Mouse (Mus musculus) layer of hippocampus, adult 8-10 months (tissue): ENCODE measurements around the gene Ces2e. TPM values are rescaled to one million over a fixed set of nuclear protein-coding genes. Genes with fewer than 3 reads are reported as not detected.
A peak's percentile ranks its signal among the peaks of the same experiment; 100 is the strongest.
"Not testable (repeated sequence)": the region's sequence is repeated elsewhere in the genome, so short reads cannot be mapped to it uniquely, and the experiment has no call there.

Experiments used
- DNase-seq, 2 experiments: peaks; one replicate each; pipeline ENCODE4 v3.0.0; 2022; ENCODE audit warnings: low spot score in 2 of 2
- total RNA-seq, 4 experiments: library from RNA; stranded (reverse); gene quantifications; 2 replicates each; pipeline ENCODE4 v1.2.4; 2022

Ces2e gene
- total RNA-seq: not detected

- DNase-seq: no peak
These were observed at the start of gene Ces2e for GRCm38 (mm10) chr8:104925972-104926596. Ces2e (plus strand) TSS chr8:104926260.

GRCm38 (mm10) chr8:104886223-104886926 is 39.7 kb upstream of the Ces2e start:
- DNase-seq: not testable (repeated sequence)

DNA sequence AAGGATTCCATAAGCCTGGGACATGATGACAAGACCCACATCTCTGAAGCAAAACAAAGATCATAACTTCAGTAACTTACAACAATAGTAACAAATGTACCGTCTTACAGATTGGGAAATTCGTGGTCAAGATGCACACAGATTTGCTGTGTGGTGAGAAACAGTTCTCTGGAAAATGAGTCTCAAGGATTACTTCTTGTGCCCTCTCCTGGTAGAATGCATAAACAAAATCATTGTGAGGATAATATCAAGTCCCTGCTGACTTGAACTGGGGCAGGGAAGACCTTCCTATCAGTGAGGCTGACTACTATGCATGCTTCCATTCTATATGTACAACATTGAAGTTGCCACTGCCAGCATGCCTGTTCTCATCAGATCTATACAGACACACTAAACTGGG is 24.3 kb upstream of the Ces2e start:
- no peak for DNase-seq

DNA sequence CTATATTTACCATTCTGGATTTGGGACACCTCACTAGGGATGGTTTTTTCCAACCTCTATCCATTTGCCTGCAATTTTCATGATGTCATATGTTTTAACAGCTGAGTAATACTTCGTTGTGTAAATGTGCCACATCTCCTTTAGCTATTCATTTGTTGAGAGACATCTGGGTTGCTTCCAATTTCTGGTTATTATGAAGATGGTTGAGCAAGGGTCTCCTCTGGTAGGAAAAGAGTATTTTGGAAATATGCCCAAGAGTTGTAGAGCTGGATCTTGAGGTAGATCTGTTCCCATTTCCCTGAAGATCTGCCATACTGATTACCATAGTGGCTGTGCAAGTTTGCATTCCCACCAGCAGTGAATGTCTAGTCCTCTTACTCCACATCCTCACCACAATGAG is 18.9 kb upstream of the Ces2e start:
- no peak for DNase-seq

GRCm38 (mm10) chr8:104909021-104909420 is 17.0 kb upstream of the Ces2e start:
- DNase-seq: peak; percentile 9 to 10

GRCm38 (mm10) chr8:104909651-104910050 is 16.4 kb upstream of the Ces2e start:
- not testable (repeated sequence) for DNase-seq

DNA sequence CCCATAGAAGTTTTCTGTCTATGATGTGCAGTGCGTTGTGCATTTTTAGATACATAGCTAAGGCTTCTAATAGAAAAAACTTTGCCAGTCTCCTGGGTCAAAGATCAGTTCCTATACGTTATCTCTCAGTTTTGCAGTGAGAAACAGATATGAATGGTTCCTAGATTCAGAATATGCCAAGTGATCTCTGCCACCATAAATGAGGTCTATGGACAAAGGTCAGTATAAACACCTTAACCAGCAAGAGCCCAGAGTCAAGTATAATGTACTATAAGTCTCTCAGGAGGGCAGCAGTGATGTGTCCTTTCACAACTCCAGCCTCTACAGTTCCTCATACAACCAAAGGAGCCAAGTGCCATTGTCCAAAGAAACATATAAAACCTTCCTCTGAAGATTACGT is 1.2 kb downstream of the Ces2e start:
- no peak for DNase-seq

GRCm38 (mm10) chr8:104944665-104945064 is 18.6 kb downstream of the Ces2e start:
- DNase-seq: no peak

DNA sequence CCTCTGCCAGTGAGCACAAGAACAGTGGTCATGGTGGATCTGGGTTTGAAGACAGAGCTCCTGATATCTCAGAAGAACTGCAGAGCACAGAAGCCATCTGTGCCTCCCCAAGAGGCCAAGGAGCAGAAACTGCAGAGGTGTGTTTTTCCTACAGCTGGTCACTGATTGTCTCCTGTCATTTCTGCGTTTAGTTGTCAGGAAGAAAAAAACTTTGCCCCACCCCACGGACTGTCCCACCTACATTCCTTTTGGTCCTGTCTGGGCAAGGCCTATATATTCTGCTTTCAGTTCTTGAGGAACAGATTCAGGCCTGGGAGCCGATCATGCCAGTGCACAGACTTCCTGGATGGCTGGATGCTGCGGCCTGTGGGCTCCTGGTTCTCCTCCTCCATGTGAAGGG is 21.0 kb downstream of the Ces2e start, which contains the start of gene Ces2f:
Gene Ces2f, plus strand, starts transcription at position 301 of the 400 bp plus-strand sequence.
- no peak for DNase-seq

DNA sequence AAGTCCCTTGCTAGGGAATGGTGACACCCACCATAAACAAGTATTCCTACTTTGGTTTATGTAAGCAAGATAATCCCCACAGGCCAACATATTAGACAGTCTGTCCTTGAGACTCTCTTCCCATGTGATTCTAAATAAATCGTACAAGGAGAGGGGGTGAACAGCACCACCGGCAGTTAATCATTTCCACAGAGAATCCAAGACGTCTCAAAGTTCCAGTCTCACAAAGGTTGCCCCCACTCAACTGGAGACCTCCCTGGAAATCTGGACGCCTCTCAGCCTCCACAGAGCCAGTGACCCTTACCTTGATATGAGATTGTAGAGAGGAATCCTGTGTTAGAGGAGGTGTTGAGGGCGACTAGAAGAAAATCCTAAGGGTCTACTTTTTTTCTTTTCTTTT is 23.0 kb downstream of the Ces2e start:
- DNase-seq: no peak

DNA sequence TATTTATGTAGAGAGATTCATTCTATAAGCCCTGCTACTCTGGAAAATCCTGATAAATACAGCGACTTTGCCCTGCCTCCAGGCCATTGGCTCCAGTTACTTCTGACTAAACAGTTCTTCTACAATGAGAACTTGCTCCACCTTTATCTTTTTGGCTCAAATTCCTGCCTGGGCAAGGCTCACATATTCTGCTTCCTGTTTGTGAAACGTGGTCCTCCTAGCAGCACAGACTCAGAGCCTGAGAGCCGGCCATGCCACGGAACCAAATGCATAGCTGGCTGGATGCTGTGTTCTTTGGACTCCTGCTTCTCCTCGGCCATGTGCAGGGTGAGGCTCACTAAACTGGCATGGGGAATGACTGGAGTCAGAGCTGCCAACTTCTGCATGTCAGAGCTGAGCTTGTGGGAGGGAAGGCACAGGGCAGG is 35.5 kb downstream of the Ces2e start, which contains the start of gene Ces2g:
Gene Ces2g, plus strand, starts transcription at position 182 of the 425 bp plus-strand sequence.
- DNase-seq: no peak

- no peak for DNase-seq
These were observed 36.3 kb downstream of the Ces2e start for GRCm38 (mm10) chr8:104962229-104962901.

GRCm38 (mm10) chr8:104963375-104963894 is 37.4 kb downstream of the Ces2e start:
- DNase-seq: no peak

DNA sequence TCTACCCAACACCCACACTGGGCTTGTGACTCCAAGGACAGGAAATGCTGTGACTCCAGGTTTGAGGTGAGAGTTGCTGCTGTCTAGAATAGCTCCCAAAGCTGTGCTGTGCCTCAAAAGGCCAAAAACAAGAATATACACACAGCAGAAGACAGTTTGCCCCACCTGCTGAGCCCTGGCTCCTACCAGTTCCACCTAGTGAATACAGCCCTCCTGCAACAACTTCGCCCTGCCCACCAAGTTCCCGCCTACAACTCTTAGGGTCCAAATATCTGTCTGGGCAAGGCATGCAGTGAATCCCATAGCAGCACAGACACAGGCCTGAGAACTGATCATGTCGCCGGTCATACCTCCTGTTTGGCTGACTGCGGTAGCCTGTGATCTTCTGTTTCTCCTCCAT is 58.1 kb downstream of the Ces2e start:
- DNase-seq: no peak

Other genes starting within 250 kb of the Ces2e start
- not detected for gene Ces2a, start 192.3 kb upstream of the Ces2e start, total RNA-seq
- gene Ces2b, start 94.7 kb upstream of the Ces2e start, total RNA-seq: under 1 TPM in 1 of 4 experiments, not detected in 3; 0.21 TPM
- not detected for gene Ces2c, start 79.2 kb upstream of the Ces2e start, total RNA-seq
- gene Ces2f, start 21.1 kb downstream of the Ces2e start, total RNA-seq: not detected
- gene Ces2g, start 35.5 kb downstream of the Ces2e start, total RNA-seq: under 1 TPM in 2 of 4 experiments, not detected in 2; 0.20 to 0.39 TPM
- not detected for gene Ces2h, start 74.6 kb downstream of the Ces2e start, total RNA-seq
- not detected for gene Ces3a, start 122.3 kb downstream of the Ces2e start, total RNA-seq
- gene Ces3b, start 157.5 kb downstream of the Ces2e start, total RNA-seq: not detected
- not detected for gene Ces4a, start 205.5 kb downstream of the Ces2e start, total RNA-seq
- 10 to 100 TPM; 19.5 to 27.1 (median 23.1) TPM for gene Cbfb, start 244.4 kb downstream of the Ces2e start, total RNA-seq